Mouse (Mus musculus) myocyte (in vitro differentiated cells): ENCODE measurements around the gene Trpm3. TPM values are rescaled to one million over a fixed set of nuclear protein-coding genes. Genes with fewer than 3 reads are reported as not detected.

Experiments used
- H3K27me3 ChIP-seq: one replicate; pipeline ENCODE4 v1.6.1; 2011; ENCODE audit not compliant: control insufficient read depth, insufficient read depth, insufficient read length
- H3K36me3 ChIP-seq: one replicate; pipeline ENCODE4 v1.6.1; 2011; ENCODE audit not compliant: control insufficient read depth, insufficient read depth
- H3K4me2 ChIP-seq: one replicate; pipeline ENCODE4 v1.6.1; 2011; ENCODE audit warnings: low read depth, control low read depth
- H3K4me3 ChIP-seq: one replicate; pipeline ENCODE4 v1.5.1; 2011; ENCODE audit warnings: mild to moderate bottlenecking, control low read depth, moderate library complexity
- H3K79me2 ChIP-seq: one replicate; pipeline ENCODE4 v1.6.1; 2011; ENCODE audit not compliant: control insufficient read depth, insufficient read depth
- H3ac ChIP-seq: one replicate; pipeline ENCODE4 v1.6.1; 2011; ENCODE audit not compliant: control insufficient read depth, insufficient read length
- CEBPB ChIP-seq: IDR thresholded peaks from 2 replicates; pipeline ENCODE4 v1.6.1; 2011; ENCODE audit warnings: mild to moderate bottlenecking, moderate library complexity; ENCODE audit not compliant: poor library complexity, insufficient read depth, severe bottlenecking
- E2F4 ChIP-seq: IDR thresholded peaks from one replicate; pipeline ENCODE4 v1.6.1; 2011; ENCODE audit warnings: mild to moderate bottlenecking, control low read depth, moderate library complexity; ENCODE audit not compliant: insufficient read depth
- MAX ChIP-seq: IDR thresholded peaks from one replicate; pipeline ENCODE4 v1.6.1; 2011; ENCODE audit warnings: low read depth, mild to moderate bottlenecking, control low read depth
- MYOD1 ChIP-seq, 3 experiments: IDR thresholded peaks; one replicate each; pipeline ENCODE4 v1.6.1; 2011; ENCODE audit warnings: control low read depth in 2 of 3, low read depth in 2 of 3, mild to moderate bottlenecking in 2 of 3, moderate library complexity in 1 of 3; ENCODE audit not compliant: insufficient read length in 2 of 3, control insufficient read depth in 1 of 3
- MYOG ChIP-seq, 3 experiments: IDR thresholded peaks; one replicate each; pipeline ENCODE4 v1.6.1; 2011; ENCODE audit warnings: control low read depth in 2 of 3, low read depth in 2 of 3, mild to moderate bottlenecking in 2 of 3; ENCODE audit not compliant: insufficient read length in 2 of 3, control insufficient read depth in 1 of 3, insufficient read depth in 1 of 3
- POLR2A ChIP-seq: IDR thresholded peaks from one replicate; pipeline ENCODE4 v1.6.1; 2011; ENCODE audit warnings: low read depth, mild to moderate bottlenecking, control low read depth, moderate library complexity; ENCODE audit not compliant: insufficient read length
- POLR2AphosphoS2 ChIP-seq: IDR thresholded peaks from one replicate; pipeline ENCODE4 v1.6.1; 2011; ENCODE audit warnings: low read depth, control low read depth; ENCODE audit not compliant: insufficient read length
- REST ChIP-seq: IDR thresholded peaks from one replicate; pipeline ENCODE4 v1.6.1; 2011; ENCODE audit warnings: mild to moderate bottlenecking, control low read depth, moderate library complexity; ENCODE audit not compliant: insufficient read depth, insufficient read length
- SRF ChIP-seq: IDR thresholded peaks from one replicate; pipeline ENCODE4 v1.6.1; 2011; ENCODE audit warnings: low read depth; ENCODE audit not compliant: control insufficient read depth, insufficient read length
- TCF12 ChIP-seq: IDR thresholded peaks from one replicate; pipeline ENCODE4 v1.6.1; 2011; ENCODE audit warnings: mild to moderate bottlenecking, control low read depth; ENCODE audit not compliant: poor library complexity, insufficient read depth, severe bottlenecking
- TCF3 ChIP-seq: IDR thresholded peaks from one replicate; pipeline ENCODE4 v1.6.1; 2011; ENCODE audit warnings: low read depth, control low read depth; ENCODE audit not compliant: insufficient read length
- USF1 ChIP-seq: IDR thresholded peaks from one replicate; pipeline ENCODE4 v1.6.1; 2011; ENCODE audit warnings: low read depth, mild to moderate bottlenecking, control low read depth, moderate library complexity
- polyA plus RNA-seq: library from polyadenylated mRNA; unstranded; fragments of >200 nt; fragmentation: generic; extraction: Trizol; gene quantifications from one replicate; pipeline ENCODE4 v1.2.1, GENCODE M21; 2012; ENCODE audit warnings: missing spikeins

Gene Trpm3
- polyA plus RNA-seq, 1 experiment, result 0.05 TPM

- TF ChIP-seq CEBPB, result no peak
- no peak for TF ChIP-seq POLR2AphosphoS2
- no peak for TF ChIP-seq USF1
- TF ChIP-seq E2F4, result no peak
- no peak for TF ChIP-seq MYOG (IDR thresholded peaks at IDR 0.05; ENCODE audit: control insufficient read depth in 1 of 3, insufficient read depth in 1 of 3, insufficient read length in 2 of 3, low read depth in 2 of 3)
- TF ChIP-seq TCF12, result no peak
- TF ChIP-seq POLR2A, result no peak
- no peak for TF ChIP-seq TCF3
- TF ChIP-seq MYOD1 (IDR thresholded peaks at IDR 0.05; ENCODE audit: control insufficient read depth in 1 of 3, insufficient read length in 2 of 3, low read depth in 2 of 3), result no peak
- no peak overlapping the region for H3K4me2 ChIP-seq
- H3K36me3 ChIP-seq, result no peaks in the 10 kb centered on the region
- no peak overlapping the region for H3K4me3 ChIP-seq
- no peaks in the 10 kb centered on the region for H3K79me2 ChIP-seq
- no peaks in the 10 kb centered on the region for H3K27me3 ChIP-seq
- no peak overlapping the region for H3ac ChIP-seq
Measured at GRCm38 (mm10) chr19:22682238-22682637, 543.4 kb downstream of the Trpm3 start.

GRCm38 (mm10) chr19:22691995-22692394, 553.1 kb downstream of the Trpm3 start:
- H3ac ChIP-seq, result no peak overlapping the region
- no peaks in the 10 kb centered on the region for H3K36me3 ChIP-seq
- no peaks in the 10 kb centered on the region for H3K27me3 ChIP-seq
- TF ChIP-seq USF1 (no peak), SRF (no peak), MYOD1 (IDR thresholded peaks at IDR 0.05; ENCODE audit: control insufficient read depth in 1 of 3, insufficient read length in 2 of 3, low read depth in 2 of 3) (no peak), CEBPB (no peak), TCF3 (no peak), TCF12 (no peak), POLR2A (no peak), REST (no peak), POLR2AphosphoS2 (no peak), MAX (no peak), MYOG (IDR thresholded peaks at IDR 0.05; ENCODE audit: control insufficient read depth in 1 of 3, insufficient read depth in 1 of 3, insufficient read length in 2 of 3, low read depth in 2 of 3) (no peak), E2F4 (no peak)
- H3K4me2 ChIP-seq, result no peak overlapping the region
- H3K4me3 ChIP-seq, result no peak overlapping the region
- H3K79me2 ChIP-seq, result no peaks in the 10 kb centered on the region

GRCm38 (mm10) chr19:22692553-22692952, 553.7 kb downstream of the Trpm3 start:
- TF ChIP-seq POLR2A (no peak), REST (no peak), TCF3 (no peak), POLR2AphosphoS2 (no peak), SRF (no peak), E2F4 (no peak), CEBPB (no peak), MYOD1 (IDR thresholded peaks at IDR 0.05; ENCODE audit: control insufficient read depth in 1 of 3, insufficient read length in 2 of 3, low read depth in 2 of 3) (no peak)
- peak overlapping the region; percentile 18 for H3K4me2 ChIP-seq
- no peaks in the 10 kb centered on the region for H3K27me3 ChIP-seq
- no peak overlapping the region for H3ac ChIP-seq
- H3K4me3 ChIP-seq, result no peak overlapping the region
- H3K36me3 ChIP-seq, result no peaks in the 10 kb centered on the region
- no peaks in the 10 kb centered on the region for H3K79me2 ChIP-seq

GRCm38 (mm10) chr19:22692956-22693355, 554.1 kb downstream of the Trpm3 start:
- H3K4me3 ChIP-seq, result no peak overlapping the region
- no peak overlapping the region for H3K4me2 ChIP-seq

GRCm38 (mm10) chr19:22695423-22695822, 556.6 kb downstream of the Trpm3 start:
- no peaks in the 10 kb centered on the region for H3K36me3 ChIP-seq
- H3ac ChIP-seq, result no peak overlapping the region
- no peaks in the 10 kb centered on the region for H3K79me2 ChIP-seq
- H3K27me3 ChIP-seq, result no peaks in the 10 kb centered on the region
- TF ChIP-seq MAX, result no peak
- no peak for TF ChIP-seq MYOG (IDR thresholded peaks at IDR 0.05; ENCODE audit: control insufficient read depth in 1 of 3, insufficient read depth in 1 of 3, insufficient read length in 2 of 3, low read depth in 2 of 3)
- no peak for TF ChIP-seq MYOD1 (IDR thresholded peaks at IDR 0.05; ENCODE audit: control insufficient read depth in 1 of 3, insufficient read length in 2 of 3, low read depth in 2 of 3)
- no peak overlapping the region for H3K4me3 ChIP-seq
- no peak overlapping the region for H3K4me2 ChIP-seq

More at GRCm38 (mm10) chr19:22692956-22693355, 554.1 kb downstream of the Trpm3 start:
- Histone ChIP-seq H3K79me2 (no peaks in the 10 kb centered on the region), H3K27me3 (no peaks in the 10 kb centered on the region), H3ac (no peak overlapping the region), H3K36me3 (no peaks in the 10 kb centered on the region)
- no peak for TF ChIP-seq TCF3
- TF ChIP-seq TCF12, result no peak
- TF ChIP-seq USF1, result no peak
- no peak for TF ChIP-seq MAX
- TF ChIP-seq POLR2AphosphoS2, result no peak
